Mouse (Mus musculus): Measurements from ENCODE around the gene Spop.

- TF ChIP-seq CTCF (IDR thresholded peaks at IDR 0.05; ENCODE audit: low read depth) (no peak), EP300 (IDR thresholded peaks at IDR 0.05; ENCODE audit: low read depth) (no peak)
These were observed 80.5 kb downstream of the Spop start for GRCm38 (mm10) chr11:95494374-95494773.

Data from heart, postnatal 0 days (tissue).